Mouse (Mus musculus): ENCODE measurements around the gene Kbtbd4.

DNA sequence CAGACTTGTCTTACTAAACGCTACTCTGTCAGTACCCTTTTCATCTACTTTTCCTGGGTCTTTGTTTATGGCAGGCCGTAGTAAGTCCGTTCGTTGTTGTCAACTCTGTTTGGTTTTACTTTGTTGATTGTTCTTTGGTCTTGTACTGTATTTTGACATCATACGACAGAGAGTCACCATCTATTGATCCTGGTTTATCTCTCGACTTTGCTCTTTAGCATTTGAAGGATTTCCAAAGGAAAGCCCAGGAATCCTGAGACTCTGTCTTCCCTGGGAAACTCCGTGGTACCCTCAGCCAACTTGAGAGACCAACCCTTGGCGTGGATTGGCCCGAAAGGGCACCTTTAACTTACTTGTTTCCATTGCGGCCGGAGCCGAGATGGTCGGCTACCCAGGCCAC is 24.0 kb downstream of the Kbtbd4 start:
- no peak for TF ChIP-seq CTCF (IDR thresholded peaks at IDR 0.05; ENCODE audit: extremely low read depth, insufficient read depth, insufficient read length, insufficient replicate concordance)
- TF ChIP-seq POLR2A (IDR thresholded peaks at IDR 0.05; ENCODE audit: low read depth, low read length) = no peak
